Mouse (Mus musculus): Measurements from ENCODE around the gene Pcdh7.
"Not testable (repeated sequence)": the region's sequence is repeated elsewhere in the genome, so short reads cannot be mapped to it uniquely, and the experiment has no call there.

Gene Pcdh7
- long read RNA-seq, experiment 1, partial matches to known transcripts = 0 of 1 reads
- long read RNA-seq, experiment 1, other reads (novel, unspliced or antisense) = 1 of 1 reads
- long read RNA-seq, experiment 2 = 0 reads

GRCm38 (mm10) chr5:57717906-57718875, at the start of gene Pcdh7:
TSS of gene Pcdh7 (plus strand) at chr5:57717967.
- intact Hi-C loops (cut with DNase I) = loop anchor here (5.0 to 10.0 kb wide), 2 partner anchors 1019 to 1107 kb away; no protein-coding TSS in a partner anchor

GRCm38 (mm10) chr5:57676970-57677369, 40.8 kb upstream of the Pcdh7 start:
- intact Hi-C loops (cut with DNase I) = not testable (repeated sequence)

- intact Hi-C loops (cut with DNase I) = no loop called here
Measured at GRCm38 (mm10) chr5:57708396-57708795, 9.4 kb upstream of the Pcdh7 start.

GRCm38 (mm10) chr5:57713980-57714379, 3.8 kb upstream of the Pcdh7 start:
- intact Hi-C loops (cut with DNase I) = loop anchor here (10.0 kb wide), 1 partner anchor 1111 kb away; no protein-coding TSS in a partner anchor

GRCm38 (mm10) chr5:57714621-57715523, 2.9 kb upstream of the Pcdh7 start:
- intact Hi-C loops (cut with DNase I) = loop anchor here (5.0 to 10.0 kb wide), 2 partner anchors 1022 to 1110 kb away; no protein-coding TSS in a partner anchor

- intact Hi-C loops (cut with DNase I) = loop anchor here (5.0 to 10.0 kb wide), 2 partner anchors 1022 to 1109 kb away; no protein-coding TSS in a partner anchor
Measured at GRCm38 (mm10) chr5:57715524-57716400, 2.0 kb upstream of the Pcdh7 start.

GRCm38 (mm10) chr5:57716421-57717237, 1.1 kb upstream of the Pcdh7 start:
- intact Hi-C loops (cut with DNase I) = loop anchor here (5.0 to 10.0 kb wide), 2 partner anchors 1021 to 1108 kb away; no protein-coding TSS in a partner anchor

- intact Hi-C loops (cut with DNase I) = loop anchor here (5.0 to 10.0 kb wide), 2 partner anchors 1020 to 1107 kb away; no protein-coding TSS in a partner anchor
Measured at GRCm38 (mm10) chr5:57717238-57717905, 395 bp upstream of the Pcdh7 start.

GRCm38 (mm10) chr5:57718876-57719593, 1.3 kb downstream of the Pcdh7 start:
- intact Hi-C loops (cut with DNase I) = loop anchor here (5.0 to 10.0 kb wide), 2 partner anchors 1018 to 1106 kb away; no protein-coding TSS in a partner anchor

GRCm38 (mm10) chr5:57719594-57720185, 1.9 kb downstream of the Pcdh7 start:
- intact Hi-C loops (cut with DNase I) = loop anchor here (5.0 to 10.0 kb wide), 2 partner anchors 1018 to 1105 kb away; no protein-coding TSS in a partner anchor

- intact Hi-C loops (cut with DNase I) = no loop called here
Measured at GRCm38 (mm10) chr5:57720206-57720880, 2.6 kb downstream of the Pcdh7 start.

- intact Hi-C loops (cut with DNase I) = no loop called here
Measured at GRCm38 (mm10) chr5:57721148-57721712, 3.5 kb downstream of the Pcdh7 start.

- intact Hi-C loops (cut with DNase I) = no loop called here
Measured at GRCm38 (mm10) chr5:57721927-57722326, 4.2 kb downstream of the Pcdh7 start.

- intact Hi-C loops (cut with DNase I) = no loop called here
Measured at GRCm38 (mm10) chr5:57733451-57733850, 15.7 kb downstream of the Pcdh7 start.

- intact Hi-C loops (cut with DNase I) = no loop called here
Measured at GRCm38 (mm10) chr5:57735723-57736122, 18.0 kb downstream of the Pcdh7 start.

GRCm38 (mm10) chr5:57742924-57743323, 25.2 kb downstream of the Pcdh7 start:
- intact Hi-C loops (cut with DNase I) = no loop called here
